Mouse (Mus musculus): ENCODE results near the gene Zp3r. TPM values are rescaled to one million over a fixed set of nuclear protein-coding genes. Genes with fewer than 3 reads are reported as not detected.

Zp3r gene
- total RNA-seq, 1 experiment from 2014 or later: not detected

Other genes with a start within 250 kb of the Zp3r start
- 1.7 and 2.9 TPM in 2 replicates for gene Cd55b, start 206.6 kb downstream of the Zp3r start, total RNA-seq (2017)
- 936 and 1,057 TPM in 2 replicates for gene Cd55, start 166.9 kb downstream of the Zp3r start, total RNA-seq (2017)
- gene C4bp, start 32.0 kb upstream of the Zp3r start, total RNA-seq (2017): 0.12 TPM in 1 of 2 replicates, not detected in the other
- not detected in 2 replicates for gene Gm29427, start 86.2 kb upstream of the Zp3r start, total RNA-seq (2017)
- gene Yod1, start 87.7 kb upstream of the Zp3r start, total RNA-seq (2017): 12.6 and 13.6 TPM in 2 replicates
- gene Pfkfb2, start 99.6 kb upstream of the Zp3r start, total RNA-seq (2017): 15.8 and 20.0 TPM in 2 replicates
- 1.4 and 3.1 TPM in 2 replicates for gene AA986860, start 102.4 kb upstream of the Zp3r start, total RNA-seq (2017)
- not detected in 2 replicates for gene Fcamr, start 171.3 kb upstream of the Zp3r start, total RNA-seq (2017)
- 1.5 and 1.8 TPM in 2 replicates for gene Pigr, start 197.1 kb upstream of the Zp3r start, total RNA-seq (2017)
- 429 and 440 TPM in 2 replicates for gene Fcmr, start 236.0 kb upstream of the Zp3r start, total RNA-seq (2017)

Data from neutrophil, adult 5-6 weeks (primary cell).